19 mouse cellular contexts compared by ENCODE assay signal in genomic region chr7:101746559-101747334, GRCm38 (mm10).
A peak's percentile ranks its signal among the peaks of the same experiment; 100 is the strongest.
DNase-seq lines count a peak whose midpoint lies in the region; ATAC-seq lines count a peak whose summit lies in the region.
"Had no signal": no experiment of that assay in that cellular context is flagged by ENCODE, and none has a peak within 500 bp of the region (broad histone marks: within the 10 kb centered on the region; RNA-seq: fewer than 3 reads in every experiment).

No protein-coding gene starts in this region.

- no peak overlapping the region for H3K9ac ChIP-seq in kidney, embryonic 14.5 days (ENCODE audit: low read depth, low read length)
- H3K9ac ChIP-seq in midbrain, embryonic 13.5 days (replicated peaks), result no peak overlapping the region
- H3K9ac ChIP-seq in hindbrain, embryonic 13.5 days, result no peak overlapping the region
- H3K9ac ChIP-seq in neural tube, embryonic 12.5 days, result no peak overlapping the region
- H3K9ac ChIP-seq: forebrain, embryonic 12.5 days; liver, embryonic 15.5 days had no signal

- H3K9me3 ChIP-seq in kidney, embryonic 14.5 days (ENCODE audit: control insufficient read depth, low read length), result no peaks in the 10 kb centered on the region
- no peaks in the 10 kb centered on the region for H3K9me3 ChIP-seq in midbrain, embryonic 10.5 days (replicated peaks)
- no peaks in the 10 kb centered on the region for H3K9me3 ChIP-seq in midbrain, embryonic 13.5 days
- no peaks in the 10 kb centered on the region for H3K9me3 ChIP-seq in hindbrain, embryonic 13.5 days
- no peaks in the 10 kb centered on the region for H3K9me3 ChIP-seq in neural tube, embryonic 12.5 days
- H3K9me3 ChIP-seq: forebrain, embryonic 12.5 days; liver, embryonic 15.5 days had no signal

- H3K27me3 ChIP-seq in kidney, embryonic 14.5 days (ENCODE audit: control insufficient read depth, insufficient read depth, low read length), result no peaks in the 10 kb centered on the region
- H3K27me3 ChIP-seq in midbrain, embryonic 10.5 days (ENCODE audit: low read depth, poor library complexity, severe bottlenecking), result no peaks in the 10 kb centered on the region
- no peaks in the 10 kb centered on the region for H3K27me3 ChIP-seq in midbrain, embryonic 13.5 days
- H3K27me3 ChIP-seq in hindbrain, embryonic 13.5 days, result no peaks in the 10 kb centered on the region
- H3K27me3 ChIP-seq in neural tube, embryonic 12.5 days (replicated peaks), result no peaks in the 10 kb centered on the region
- H3K27me3 ChIP-seq: forebrain, embryonic 12.5 days; liver, embryonic 15.5 days had no signal

- no peak for DNase-seq in kidney, adult 18-20 months
- DNase-seq in midbrain, embryonic 10.5 days (ENCODE audit: low spot score), result no peak
- no peak for DNase-seq in thymus, postnatal 4 days
- DNase-seq in heart, adult 8-10 months (ENCODE audit: low spot score), result no peak
- DNase-seq: adrenal gland, postnatal 14 days; B cell, adult 2 months; cerebellum, adult 18-20 months; gastrocnemius, postnatal 14 days; heart, postnatal 4 days; midbrain, embryonic 14.5 days; thymus, postnatal 14 days had no signal

- H3K36me3 ChIP-seq in kidney, embryonic 14.5 days (ENCODE audit: control insufficient read depth, insufficient read depth, low read length), result no peaks in the 10 kb centered on the region
- peaks cover 6% of the 10 kb centered on the region; the same call in 1 of the 2 replicates for H3K36me3 ChIP-seq in midbrain, embryonic 10.5 days
- H3K36me3 ChIP-seq in midbrain, embryonic 13.5 days, result peaks cover 4% of the 10 kb centered on the region; the same call in 1 of the 2 replicates
- H3K36me3 ChIP-seq in hindbrain, embryonic 13.5 days, result peaks cover 7% of the 10 kb centered on the region; the same call in 1 of the 2 replicates
- no peaks in the 10 kb centered on the region for H3K36me3 ChIP-seq in neural tube, embryonic 12.5 days
- H3K36me3 ChIP-seq: forebrain, embryonic 12.5 days; liver, embryonic 15.5 days had no signal

- peak; percentile 80 for ATAC-seq in kidney, embryonic 14.5 days (ENCODE audit: low FRiP score, low TSS enrichment)
- no peak for ATAC-seq in midbrain, embryonic 13.5 days
- ATAC-seq in hindbrain, embryonic 13.5 days (ENCODE audit: low FRiP score), result peak; percentile 46; the same call in 1 of the 2 replicates
- peak; percentile 29; the same call in 1 of the 2 replicates for ATAC-seq in neural tube, embryonic 12.5 days (ENCODE audit: low FRiP score, low read depth)
- ATAC-seq: intestine, postnatal 0 days had no signal

- peaks cover 5% of the 10 kb centered on the region; the same call in 1 of the 2 replicates for H3K4me1 ChIP-seq in kidney, embryonic 14.5 days (ENCODE audit: control insufficient read depth, insufficient read depth, low read length)
- peaks cover 11% of the 10 kb centered on the region; the same call in 1 of the 2 replicates for H3K4me1 ChIP-seq in midbrain, embryonic 10.5 days
- H3K4me1 ChIP-seq in midbrain, embryonic 13.5 days (replicated peaks), result peaks cover 23% of the 10 kb centered on the region
- H3K4me1 ChIP-seq in hindbrain, embryonic 13.5 days (replicated peaks), result peaks cover 14% of the 10 kb centered on the region
- H3K4me1 ChIP-seq in neural tube, embryonic 12.5 days, result 0 out of 2 replicates have a peak, but pooled peaks cover 4% of the 10 kb centered on the region
- H3K4me1 ChIP-seq: liver, embryonic 15.5 days had no signal

- H3K4me3 ChIP-seq in kidney, embryonic 14.5 days (ENCODE audit: low read length), result no peak overlapping the region
- no peak overlapping the region for H3K4me3 ChIP-seq in midbrain, embryonic 10.5 days
- no peak overlapping the region for H3K4me3 ChIP-seq in midbrain, embryonic 13.5 days (replicated peaks)
- H3K4me3 ChIP-seq in hindbrain, embryonic 13.5 days, result no peak overlapping the region
- no peak overlapping the region for H3K4me3 ChIP-seq in neural tube, embryonic 12.5 days
- H3K4me3 ChIP-seq: forebrain, embryonic 12.5 days; liver, embryonic 15.5 days had no signal

- no peak overlapping the region for H3K27ac ChIP-seq in kidney, embryonic 14.5 days (ENCODE audit: low read depth, low read length)
- peak overlapping the region; percentile 59 for H3K27ac ChIP-seq in midbrain, embryonic 10.5 days (replicated peaks)
- no peak overlapping the region for H3K27ac ChIP-seq in midbrain, embryonic 13.5 days
- no peak overlapping the region for H3K27ac ChIP-seq in hindbrain, embryonic 13.5 days
- no peak overlapping the region for H3K27ac ChIP-seq in neural tube, embryonic 12.5 days
- H3K27ac ChIP-seq: forebrain, embryonic 12.5 days; liver, embryonic 15.5 days; macrophage had no signal

- WGBS in kidney, embryonic 14.5 days, result 18% methylated on average over 12 of the region's 12 CpGs
- 90% methylated on average over 12 of the region's 12 CpGs for WGBS in midbrain, embryonic 10.5 days
- 97% methylated on average over 12 of the region's 12 CpGs for WGBS in midbrain, embryonic 13.5 days
- WGBS in hindbrain, embryonic 13.5 days, result 69% methylated on average over 12 of the region's 12 CpGs
- WGBS in neural tube, embryonic 12.5 days, result 68% methylated on average over 12 of the region's 12 CpGs

- H3K4me2 ChIP-seq in kidney, embryonic 14.5 days (replicated peaks; ENCODE audit: low read depth, low read length), result no peak overlapping the region
- H3K4me2 ChIP-seq in midbrain, embryonic 13.5 days (replicated peaks), result no peak overlapping the region
- no peak overlapping the region for H3K4me2 ChIP-seq in hindbrain, embryonic 13.5 days
- H3K4me2 ChIP-seq in neural tube, embryonic 12.5 days (replicated peaks), result no peak overlapping the region
- H3K4me2 ChIP-seq: forebrain, embryonic 12.5 days; liver, embryonic 15.5 days had no signal
